Mouse (Mus musculus) megakaryocyte, embryonic 14.5 days (primary cell): Measurements from ENCODE around the gene Kdelr2. TPM values are rescaled to one million over a fixed set of nuclear protein-coding genes. Genes with fewer than 3 reads are reported as not detected.

Source experiments
- H3K27me3 ChIP-seq: replicated peaks from 2 replicates; pipeline ENCODE3; 2012; ENCODE audit warnings: inconsistent platforms
- H3K36me3 ChIP-seq: replicated peaks from 2 replicates; pipeline ENCODE3; 2012; ENCODE audit warnings: low read length, inconsistent platforms, mixed read lengths
- H3K4me1 ChIP-seq: 2 replicates; pipeline ENCODE4 v1.6.1; 2012; ENCODE audit warnings: inconsistent platforms
- H3K4me3 ChIP-seq: replicated peaks from 2 replicates; pipeline ENCODE3; 2012; ENCODE audit warnings: moderate library complexity, mild to moderate bottlenecking, inconsistent platforms
- H3K9me3 ChIP-seq: 2 replicates; pipeline ENCODE4 v1.6.1; 2012; ENCODE audit warnings: inconsistent platforms
- FLI1 ChIP-seq: IDR thresholded peaks from 2 replicates; pipeline ENCODE4 v1.6.1; 2012; ENCODE audit warnings: low read length, inconsistent platforms, mixed read lengths
- GATA1 ChIP-seq: IDR thresholded peaks from 3 replicates; pipeline ENCODE4 v1.6.1; 2012; ENCODE audit warnings: mixed read lengths, low read length, inconsistent platforms, borderline replicate concordance
- polyA plus RNA-seq: library from polyadenylated mRNA; stranded (reverse); fragments of >175 nt; gene quantifications from 2 replicates; pipeline ENCODE4 v1.2.3, GENCODE M21; 2012; ENCODE audit warnings: low replicate concordance; ENCODE audit not compliant: insufficient read depth

Gene Kdelr2
- polyA plus RNA-seq, 1 experiment, result 69.6 TPM

DNA sequence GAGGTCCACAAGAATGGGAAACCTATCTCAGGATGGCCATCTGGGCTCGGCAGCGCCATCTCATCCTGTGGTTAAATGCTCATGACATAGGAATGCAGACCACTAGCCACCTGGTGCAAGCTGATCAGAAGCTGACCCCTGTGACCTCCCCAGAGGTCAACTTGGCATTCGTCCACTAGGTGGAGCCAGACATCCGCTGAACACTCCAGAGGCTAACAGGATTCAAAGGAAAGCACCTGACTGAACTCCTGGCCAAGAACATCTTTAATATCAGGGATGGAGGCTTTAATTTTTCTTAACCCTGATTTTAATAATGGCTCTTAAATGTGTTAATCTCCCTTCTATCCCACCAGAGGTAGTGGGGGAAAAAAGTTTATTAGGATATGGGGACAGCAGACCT is 30.8 kb downstream of the Kdelr2 start:
- Histone ChIP-seq H3K9me3 (no peaks in the 10 kb centered on the region), H3K4me1 (peaks cover 14% of the 10 kb centered on the region), H3K4me3 (no peak overlapping the region), H3K36me3 (no peaks in the 10 kb centered on the region), H3K27me3 (peaks cover 10% of the 10 kb centered on the region)
- no peak for TF ChIP-seq GATA1
- no peak for TF ChIP-seq FLI1

DNA sequence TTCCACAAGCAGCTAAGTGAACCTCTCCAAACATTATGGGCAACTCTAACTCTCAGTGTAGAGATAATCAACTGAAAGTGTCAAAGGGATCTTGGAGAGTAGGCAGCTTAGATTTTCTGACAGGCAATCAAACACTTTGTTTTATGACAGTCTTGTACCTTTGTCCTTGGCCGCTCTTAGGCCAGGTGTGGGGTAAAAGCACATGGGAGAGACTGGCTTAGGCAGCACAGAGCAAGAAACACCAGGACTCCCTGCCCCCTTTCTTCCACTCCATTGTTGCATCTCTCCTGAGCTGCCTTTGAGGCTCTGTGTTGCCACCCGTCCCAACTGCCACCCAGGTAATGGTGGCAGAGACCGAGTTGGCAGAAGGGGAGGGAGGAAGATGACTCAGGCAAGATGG is 37.7 kb downstream of the Kdelr2 start:
- no peaks in the 10 kb centered on the region; the same call in 1 of the 2 replicates for H3K4me1 ChIP-seq
- peaks cover 13% of the 10 kb centered on the region for H3K9me3 ChIP-seq
- peaks cover 27% of the 10 kb centered on the region for H3K27me3 ChIP-seq
- no peaks in the 10 kb centered on the region for H3K36me3 ChIP-seq
- no peak overlapping the region for H3K4me3 ChIP-seq
- no peak for TF ChIP-seq FLI1
- no peak for TF ChIP-seq GATA1

DNA sequence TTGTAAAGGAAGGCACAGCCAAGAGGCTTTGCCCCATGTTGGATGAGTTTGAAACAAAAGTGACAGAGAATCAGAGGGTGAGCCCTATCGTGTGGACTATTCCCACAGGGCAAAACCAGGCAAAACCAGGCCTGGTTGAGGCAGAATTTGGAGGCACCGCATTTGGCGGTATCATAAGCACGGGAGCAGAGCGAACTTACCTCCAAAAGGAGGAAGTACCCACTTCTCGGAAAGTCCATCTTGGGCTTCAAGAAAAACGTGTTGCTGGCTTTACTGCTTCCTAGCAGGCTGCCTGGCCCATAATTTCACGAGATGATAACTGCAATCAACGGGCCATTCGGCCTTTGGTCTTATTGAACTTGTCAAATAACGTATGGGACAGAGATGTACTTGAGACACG is 38.1 kb downstream of the Kdelr2 start:
- Histone ChIP-seq H3K36me3 (no peaks in the 10 kb centered on the region), H3K27me3 (peaks cover 25% of the 10 kb centered on the region), H3K4me1 (no peaks in the 10 kb centered on the region; the same call in 1 of the 2 replicates), H3K4me3 (no peak overlapping the region), H3K9me3 (peaks cover 13% of the 10 kb centered on the region)
- TF ChIP-seq FLI1, result no peak
- TF ChIP-seq GATA1, result no peak

GRCm38 (mm10) chr5:143463671-143464070 is 60.0 kb downstream of the Kdelr2 start:
- Histone ChIP-seq H3K4me1 (peaks cover 37% of the 10 kb centered on the region), H3K9me3 (no peaks in the 10 kb centered on the region), H3K27me3 (no peaks in the 10 kb centered on the region), H3K4me3 (peak overlapping the region; percentile 97), H3K36me3 (peaks cover 24% of the 10 kb centered on the region)
- no peak for TF ChIP-seq FLI1
- no peak for TF ChIP-seq GATA1

DNA sequence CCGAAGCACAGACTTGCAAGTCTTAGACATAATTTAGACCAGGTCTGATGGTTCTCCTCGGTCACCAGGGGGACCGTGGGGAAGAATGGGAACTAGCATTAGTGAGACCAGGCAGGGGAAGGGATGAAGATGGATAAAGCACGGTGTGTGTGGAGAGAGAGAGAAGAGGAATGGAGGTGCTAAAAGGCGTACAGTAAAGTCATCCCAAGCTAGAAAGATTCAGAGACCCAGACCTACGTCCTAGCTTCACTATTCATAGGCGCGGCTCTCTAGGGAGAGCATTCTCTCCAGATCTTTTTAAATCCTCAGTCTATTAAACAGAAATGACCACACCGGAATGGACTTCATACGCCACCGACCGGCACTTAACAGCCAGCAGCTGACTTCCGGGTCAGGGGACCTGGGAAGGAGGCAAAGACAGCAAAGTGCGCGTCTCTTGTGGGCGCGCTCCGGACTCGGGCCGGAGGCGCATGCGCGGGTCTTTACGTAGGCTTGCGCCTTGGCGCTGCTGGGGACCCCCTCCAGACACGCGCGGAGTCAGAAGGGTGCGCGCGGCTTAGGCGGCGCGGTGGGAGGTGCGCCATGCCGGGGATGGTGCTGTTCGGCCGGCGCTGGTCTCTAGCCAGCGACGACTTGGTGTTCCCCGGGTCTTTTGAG is 60.6 kb downstream of the Kdelr2 start, which contains the start of gene Daglb:
Gene Daglb (plus strand): TSS at position 485 of the 657 bp plus-strand sequence.
- H3K4me3 ChIP-seq, result peak within 1 kb of the TSS; percentile 97
- H3K4me1 ChIP-seq, result peaks cover 37% of the 10 kb centered on the region
- TF ChIP-seq FLI1, result no peak
- no peak for TF ChIP-seq GATA1
- H3K36me3 ChIP-seq, result peaks cover 29% of the 10 kb centered on the region
- H3K27me3 ChIP-seq, result no peaks in the 10 kb centered on the region
- no peaks in the 10 kb centered on the region for H3K9me3 ChIP-seq

GRCm38 (mm10) chr5:143464757-143465118 is 61.1 kb downstream of the Kdelr2 start:
- Histone ChIP-seq H3K9me3 (no peaks in the 10 kb centered on the region), H3K4me3 (peak overlapping the region; percentile 97), H3K36me3 (peaks cover 34% of the 10 kb centered on the region), H3K27me3 (no peaks in the 10 kb centered on the region), H3K4me1 (peaks cover 41% of the 10 kb centered on the region)
- no peak for TF ChIP-seq GATA1
- TF ChIP-seq FLI1, result no peak

DNA sequence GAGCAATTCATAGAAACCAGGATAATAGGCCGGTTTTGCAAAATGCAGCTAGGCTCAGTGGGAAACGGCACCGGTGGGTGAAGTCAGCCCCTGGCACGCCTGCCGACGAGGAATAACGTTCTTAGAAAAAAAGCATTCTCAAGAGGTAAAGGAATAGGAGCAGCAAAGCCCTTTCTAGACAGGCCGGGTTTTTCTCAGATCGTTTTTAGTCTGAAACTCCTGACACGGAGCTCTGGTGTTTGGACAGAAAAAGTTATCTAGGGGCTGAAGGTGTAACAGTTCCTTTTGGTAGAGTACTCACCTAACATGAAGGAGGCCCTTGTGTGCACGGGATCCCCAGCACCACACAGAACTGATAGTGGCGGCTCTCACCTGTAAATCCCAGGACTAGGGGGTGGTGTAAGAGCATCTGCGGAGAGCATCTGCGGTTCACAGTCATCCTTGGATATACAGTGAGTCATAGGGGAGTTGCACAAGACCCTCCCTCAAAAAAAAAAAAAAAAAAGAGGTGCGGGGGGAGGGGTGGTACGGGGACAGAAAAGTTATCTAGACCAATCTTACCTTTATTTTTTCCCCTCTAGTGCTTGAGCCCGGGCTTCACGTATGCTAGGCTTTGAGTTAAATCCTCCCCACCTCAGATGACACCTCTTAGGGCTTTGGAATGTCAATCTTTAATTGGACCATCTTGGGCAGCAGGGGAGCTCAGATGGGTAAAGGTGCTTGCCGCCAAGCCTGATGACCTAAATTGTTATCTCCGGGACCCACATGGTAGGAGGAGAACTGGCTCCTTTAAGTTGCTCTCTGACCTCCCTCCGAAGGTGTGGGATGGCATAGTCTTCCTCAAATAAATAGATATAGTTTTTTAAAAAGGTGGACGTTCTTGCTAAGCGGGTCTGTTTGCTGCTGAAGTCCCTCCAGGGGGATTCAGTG is 61.8 kb downstream of the Kdelr2 start:
- peaks cover 41% of the 10 kb centered on the region for H3K36me3 ChIP-seq
- TF ChIP-seq GATA1 (no peak), FLI1 (no peak)
- peak overlapping the region; percentile 97 for H3K4me3 ChIP-seq
- no peaks in the 10 kb centered on the region for H3K27me3 ChIP-seq
- H3K9me3 ChIP-seq, result no peaks in the 10 kb centered on the region
- peaks cover 48% of the 10 kb centered on the region for H3K4me1 ChIP-seq

DNA sequence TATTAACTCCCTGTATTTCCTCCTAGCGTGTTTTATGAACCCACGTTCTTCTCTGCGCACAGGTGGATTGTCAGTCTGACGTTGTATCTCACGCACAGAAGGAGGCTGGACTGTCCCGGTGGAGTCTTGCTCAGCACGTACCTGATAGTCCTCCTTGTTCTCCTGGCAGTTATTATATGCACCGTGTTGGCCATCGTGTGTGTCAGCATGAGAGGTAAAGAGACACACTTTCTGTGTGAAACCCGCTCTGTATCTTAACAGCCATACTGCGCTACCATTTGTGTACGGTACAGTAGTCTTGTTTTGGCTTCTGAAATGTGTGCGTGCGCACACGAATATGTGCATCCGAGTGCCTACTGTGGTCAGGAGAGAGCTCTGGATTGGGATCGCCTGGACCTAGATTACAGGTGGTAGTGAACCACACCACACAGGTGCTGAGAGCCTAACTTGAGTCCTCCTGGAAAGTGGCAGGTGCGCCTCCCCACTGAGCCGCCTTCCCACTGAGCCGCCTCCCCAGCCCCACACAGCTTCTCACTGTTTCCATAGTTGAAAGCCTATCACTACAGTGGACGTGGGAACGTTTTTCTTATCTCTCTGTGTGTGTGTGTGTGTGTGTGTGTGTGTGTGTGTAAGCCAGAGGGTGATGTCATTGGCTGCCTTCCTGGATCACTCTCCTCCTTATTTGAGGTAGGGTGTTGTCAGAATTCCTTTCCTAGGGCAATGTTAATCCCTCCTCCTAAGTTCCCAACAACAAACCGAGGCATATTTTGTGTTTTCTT is 63.4 kb downstream of the Kdelr2 start:
- H3K4me1 ChIP-seq, result peaks cover 65% of the 10 kb centered on the region
- no peaks in the 10 kb centered on the region for H3K27me3 ChIP-seq
- no peaks in the 10 kb centered on the region for H3K9me3 ChIP-seq
- peaks cover 54% of the 10 kb centered on the region for H3K36me3 ChIP-seq
- TF ChIP-seq GATA1 (no peak), FLI1 (no peak)
- H3K4me3 ChIP-seq, result no peak overlapping the region

GRCm38 (mm10) chr5:143467931-143468330 is 64.3 kb downstream of the Kdelr2 start:
- H3K36me3 ChIP-seq, result peaks cover 62% of the 10 kb centered on the region
- no peaks in the 10 kb centered on the region for H3K27me3 ChIP-seq
- H3K4me3 ChIP-seq, result no peak overlapping the region
- H3K4me1 ChIP-seq, result peaks cover 71% of the 10 kb centered on the region
- TF ChIP-seq GATA1 (no peak), FLI1 (no peak)
- no peaks in the 10 kb centered on the region for H3K9me3 ChIP-seq
